Mouse (Mus musculus) lung, postnatal 14 days (tissue): Measurements from ENCODE around the gene Igdcc4.

ENCODE experiments used
- DNase-seq: peaks from one replicate; pipeline ENCODE4 v3.0.0; 2021

Igdcc4 gene

GRCm38 (mm10) chr9:65111698-65112097 lies 10.4 kb downstream of the Igdcc4 start:
- no peak for DNase-seq

DNA sequence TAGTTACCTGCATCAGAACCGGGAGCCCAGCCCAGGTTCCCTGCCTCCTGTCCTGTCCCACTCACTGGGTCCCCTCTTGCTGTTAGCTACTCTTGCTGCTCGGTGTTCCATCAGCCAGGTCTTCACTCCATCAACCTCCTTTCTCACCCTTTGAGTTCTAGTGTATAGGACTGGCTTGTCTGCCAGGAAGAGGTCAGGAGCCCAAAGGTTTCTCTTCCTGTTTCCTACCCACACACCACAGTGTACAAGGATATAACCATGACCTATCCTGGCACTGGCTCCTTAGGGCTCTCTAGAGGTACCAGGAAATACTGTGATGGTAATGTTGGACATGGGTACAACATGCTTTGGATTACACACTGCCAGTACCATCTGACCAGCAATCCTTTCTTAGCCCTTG lies 12.4 kb downstream of the Igdcc4 start:
- DNase-seq = no peak

- no peak for DNase-seq
Measured at GRCm38 (mm10) chr9:65115891-65116290, 14.6 kb downstream of the Igdcc4 start.

GRCm38 (mm10) chr9:65117516-65117915 lies 16.2 kb downstream of the Igdcc4 start:
- DNase-seq = no peak

DNA sequence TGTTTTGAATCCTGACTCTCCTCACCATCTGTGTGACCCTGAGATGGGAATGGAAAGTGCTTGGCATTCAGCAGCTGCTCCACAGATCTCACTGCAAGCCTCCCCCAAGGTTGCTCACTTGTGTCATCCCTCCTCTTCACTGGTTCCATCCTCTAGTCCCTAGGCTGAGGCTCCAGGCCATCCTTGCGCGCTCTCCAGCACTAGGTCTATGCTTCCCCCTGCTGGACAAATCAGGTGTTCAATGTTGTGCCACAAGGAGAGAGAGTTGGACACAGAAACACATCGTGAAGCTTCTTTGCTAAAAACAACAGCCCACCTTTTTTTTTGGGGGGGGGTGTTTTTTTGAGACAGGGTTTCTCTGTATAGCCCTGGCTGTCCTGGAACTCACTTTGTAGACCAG lies 19.6 kb downstream of the Igdcc4 start:
- peak; percentile 81 for DNase-seq

DNA sequence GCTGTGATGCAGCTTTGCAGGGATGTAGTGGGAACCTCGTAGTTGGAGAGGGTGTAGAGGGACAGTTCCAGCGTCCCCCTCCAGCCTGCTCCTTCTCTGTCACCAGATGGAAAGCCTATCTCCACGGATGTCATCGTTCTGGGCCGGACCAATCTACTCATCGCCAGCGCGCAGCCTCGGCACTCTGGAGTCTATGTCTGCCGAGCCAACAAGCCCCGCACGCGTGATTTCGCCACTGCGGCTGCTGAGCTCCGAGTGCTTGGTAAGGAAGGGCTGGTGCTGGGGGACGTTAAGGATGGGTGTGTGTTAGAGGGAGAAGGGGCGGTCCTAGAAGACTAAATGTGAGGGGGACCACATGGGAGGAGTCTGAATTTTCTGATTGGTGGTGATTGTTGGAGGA lies 21.3 kb downstream of the Igdcc4 start:
- DNase-seq = no peak

- DNase-seq = peak; percentile 67
Measured at GRCm38 (mm10) chr9:65123552-65124168, 22.4 kb downstream of the Igdcc4 start.

GRCm38 (mm10) chr9:65128123-65128815 lies 27.0 kb downstream of the Igdcc4 start:
- DNase-seq = peak; percentile 43

GRCm38 (mm10) chr9:65131717-65132116 lies 30.4 kb downstream of the Igdcc4 start:
- peak; percentile 16 for DNase-seq

GRCm38 (mm10) chr9:65133739-65134138 lies 32.5 kb downstream of the Igdcc4 start:
- peak; percentile 85 for DNase-seq

- no peak for DNase-seq
Measured at GRCm38 (mm10) chr9:65135126-65135525, 33.8 kb downstream of the Igdcc4 start.

GRCm38 (mm10) chr9:65140491-65140890 lies 39.2 kb downstream of the Igdcc4 start:
- no peak for DNase-seq

- DNase-seq = peak; percentile 42
Measured at GRCm38 (mm10) chr9:65140936-65141305, 39.6 kb downstream of the Igdcc4 start, which contains the start of gene Igdcc3. TSS of gene Igdcc3 (plus strand) at chr9:65141189.

- peak; percentile 35 for DNase-seq
Measured at GRCm38 (mm10) chr9:65141306-65141975, 40.2 kb downstream of the Igdcc4 start.

- peak; percentile 34 for DNase-seq
Measured at GRCm38 (mm10) chr9:65141976-65142318, 40.7 kb downstream of the Igdcc4 start.

GRCm38 (mm10) chr9:65142399-65142798 lies 41.1 kb downstream of the Igdcc4 start:
- DNase-seq = no peak

DNA sequence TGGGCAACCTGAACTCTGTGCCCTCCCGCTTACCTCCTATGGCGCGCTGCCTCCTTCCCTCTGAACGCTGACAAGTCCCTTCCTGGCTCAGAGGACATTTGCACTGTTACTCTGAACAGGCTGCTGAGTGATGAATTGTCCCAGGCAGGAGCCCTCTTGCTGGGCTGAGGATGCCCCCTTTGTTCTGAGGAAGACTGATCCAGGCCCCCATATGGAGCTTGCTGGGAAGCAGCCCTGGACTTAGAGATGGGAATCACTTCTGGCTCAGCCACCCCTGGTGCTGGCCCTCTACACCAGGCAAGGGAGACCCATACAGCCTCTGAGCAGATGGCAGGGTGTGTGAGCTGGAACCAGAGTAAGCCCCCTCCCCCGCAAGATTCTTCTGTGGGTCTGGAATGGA lies 44.7 kb downstream of the Igdcc4 start:
- DNase-seq = no peak

- no peak for DNase-seq
Measured at GRCm38 (mm10) chr9:65148507-65148906, 47.2 kb downstream of the Igdcc4 start.

DNA sequence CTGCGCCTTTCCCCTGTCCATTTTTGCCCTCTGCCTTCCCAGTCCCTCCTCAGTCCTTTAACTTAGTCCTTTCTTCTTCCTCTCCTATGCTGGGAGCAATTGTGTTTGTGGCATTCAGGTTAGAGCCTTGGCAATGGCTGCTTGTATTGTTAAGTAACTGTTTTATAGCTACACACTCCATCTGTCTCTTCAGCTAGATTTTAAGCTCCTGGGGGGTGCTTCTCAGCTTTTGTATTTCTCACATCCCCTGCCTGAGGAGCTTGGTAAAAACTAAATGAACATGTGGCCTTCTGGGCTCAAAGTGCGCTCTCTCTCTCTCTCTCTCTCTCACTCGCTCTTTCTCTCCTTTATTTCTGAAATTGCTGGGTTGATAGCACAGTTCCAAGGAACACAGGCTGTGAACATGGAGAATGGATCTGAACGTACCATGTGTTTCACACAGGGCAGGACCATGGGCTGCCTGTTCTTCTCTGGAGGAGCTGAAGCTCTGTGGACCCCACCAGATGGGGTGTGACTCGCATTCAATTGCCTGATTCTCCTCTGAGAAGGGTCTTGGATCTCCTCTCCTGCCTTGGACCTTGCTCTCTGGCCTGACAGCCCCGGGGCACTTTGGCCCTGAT lies 51.5 kb downstream of the Igdcc4 start:
- no peak for DNase-seq

DNA sequence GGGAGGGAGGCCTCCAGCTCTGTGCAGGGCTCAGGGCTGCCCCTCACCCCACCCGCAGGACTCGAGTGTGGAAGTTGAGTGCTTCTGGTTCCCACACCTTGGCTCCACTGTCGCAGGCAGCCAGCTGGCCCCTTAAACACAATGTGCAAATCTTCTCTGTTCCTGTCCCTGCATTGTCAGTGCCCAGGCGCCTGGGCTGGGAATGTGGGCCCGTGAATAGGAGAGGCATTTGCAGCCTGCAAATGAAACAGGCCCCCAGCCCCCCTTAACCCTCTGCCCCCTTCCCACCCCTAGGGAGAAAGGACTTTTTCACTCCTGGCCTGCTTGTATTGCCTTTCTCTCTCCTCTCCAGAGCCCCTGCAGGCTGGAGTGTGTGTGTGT lies 52.0 kb downstream of the Igdcc4 start:
- DNase-seq = no peak

- no peak for DNase-seq
Measured at GRCm38 (mm10) chr9:65154692-65155455, 53.6 kb downstream of the Igdcc4 start.

DNA sequence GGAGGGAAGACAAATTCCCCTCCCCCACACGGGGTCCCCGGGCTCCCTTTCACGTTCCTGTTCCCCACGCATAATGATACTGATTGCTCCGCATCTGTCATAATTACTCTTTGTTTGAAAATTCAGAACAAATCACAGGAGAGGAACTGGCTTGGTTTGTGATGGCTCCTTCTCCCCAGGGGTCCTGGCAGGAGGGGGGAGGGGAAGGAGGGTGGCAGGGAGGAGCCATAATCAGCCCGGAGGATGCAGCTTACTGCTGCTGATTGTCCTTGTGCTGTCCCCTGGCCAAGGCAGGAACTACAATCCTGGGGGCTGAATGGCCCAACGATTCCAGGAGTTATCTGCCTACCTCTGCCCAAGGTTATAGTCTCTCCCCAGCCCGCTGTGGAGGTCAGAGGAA lies 55.3 kb downstream of the Igdcc4 start:
- DNase-seq = no peak

GRCm38 (mm10) chr9:65157631-65158030 lies 56.3 kb downstream of the Igdcc4 start:
- no peak for DNase-seq
